Comparison of ENCODE assay signal across 23 mouse cellular contexts in the genomic region with DNA sequence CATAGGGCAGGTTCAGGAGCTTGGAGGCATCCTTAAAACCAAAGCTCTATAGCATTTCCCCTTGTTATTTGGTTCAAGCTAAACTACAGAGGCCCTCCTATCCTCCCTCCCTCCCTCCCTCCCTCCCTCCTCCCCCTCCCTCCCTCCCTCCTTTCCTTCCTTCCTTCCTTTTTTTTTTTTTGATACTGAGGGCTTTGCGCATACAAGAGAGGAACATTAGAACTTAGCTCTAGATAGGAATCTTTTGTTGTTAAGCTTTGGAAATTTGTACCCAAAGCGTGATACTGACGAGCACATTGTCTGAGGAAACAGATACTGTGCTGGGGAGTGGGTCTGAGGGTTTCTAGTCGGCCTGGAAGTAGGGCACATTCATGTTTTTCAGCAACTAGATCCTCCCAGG. TPM values are rescaled to one million over a fixed set of nuclear protein-coding genes. Genes with fewer than 3 reads are reported as not detected.
"Had no signal": no experiment of that assay in that cellular context is flagged by ENCODE, and none has a peak within 500 bp of the region (broad histone marks: within the 10 kb centered on the region; RNA-seq: fewer than 3 reads in every experiment).

No protein-coding gene starts in this region.

- H3K4me1 ChIP-seq: embryonic facial prominence, embryonic 13.5 days; embryonic facial prominence, embryonic 15.5 days; forebrain, embryonic 15.5 days had no signal

- H3K4me3 ChIP-seq: embryonic facial prominence, embryonic 10.5 days; embryonic facial prominence, embryonic 12.5 days; embryonic facial prominence, embryonic 13.5 days; embryonic facial prominence, embryonic 15.5 days; erythroblast, embryonic 14.5 days; forebrain, embryonic 10.5 days; forebrain, embryonic 12.5 days; forebrain, embryonic 13.5 days; forebrain, embryonic 15.5 days; gastrocnemius, adult 2 months; heart, adult 2 months; heart, embryonic 10.5 days had no signal

- H3K27ac ChIP-seq: embryonic facial prominence, embryonic 10.5 days; embryonic facial prominence, embryonic 12.5 days; embryonic facial prominence, embryonic 13.5 days; embryonic facial prominence, embryonic 15.5 days; forebrain, embryonic 10.5 days; forebrain, embryonic 12.5 days; forebrain, embryonic 13.5 days; forebrain, embryonic 15.5 days; gastrocnemius, adult 2 months; heart, adult 2 months; heart, embryonic 10.5 days had no signal

- DNase-seq: cerebellum, postnatal 10 days; cerebellum, postnatal 14 days; cerebellum, postnatal 25 days; cerebellum, postnatal 36 days; embryo, embryonic 11 days; forebrain, postnatal 0 days; gastrocnemius, adult 2 months; gastrocnemius, postnatal 10 days; gastrocnemius, postnatal 14 days; gastrocnemius, postnatal 25 days; gastrocnemius, postnatal 36 days; heart, adult 18-20 months; heart, adult 2 months had no signal

- H3K9me3 ChIP-seq: embryonic facial prominence, embryonic 10.5 days; embryonic facial prominence, embryonic 12.5 days; embryonic facial prominence, embryonic 13.5 days; embryonic facial prominence, embryonic 15.5 days; forebrain, embryonic 10.5 days; forebrain, embryonic 12.5 days; forebrain, embryonic 13.5 days; forebrain, embryonic 15.5 days; heart, embryonic 10.5 days had no signal

- H3K9ac ChIP-seq: embryonic facial prominence, embryonic 12.5 days; embryonic facial prominence, embryonic 13.5 days; embryonic facial prominence, embryonic 15.5 days; forebrain, embryonic 12.5 days; forebrain, embryonic 13.5 days; forebrain, embryonic 15.5 days; forebrain, postnatal 0 days had no signal

- H3K36me3 ChIP-seq: embryonic facial prominence, embryonic 10.5 days; embryonic facial prominence, embryonic 12.5 days; embryonic facial prominence, embryonic 13.5 days; embryonic facial prominence, embryonic 15.5 days; forebrain, embryonic 10.5 days; forebrain, embryonic 12.5 days; forebrain, embryonic 15.5 days; heart, embryonic 10.5 days had no signal

RNA-seq across cellular contexts. Expression of gene Decr2, which starts 15.5 kb away (rescaled TPM):
- polyA plus RNA-seq: erythroblast, embryonic 14.5 days had no signal
